Mouse (Mus musculus) olfactory bulb, adult 2 months (tissue): ENCODE data around the gene Cotl1. TPM values are rescaled to one million over a fixed set of nuclear protein-coding genes. Genes with fewer than 3 reads are reported as not detected.

Experiments
- H3K27ac ChIP-seq: fragments of 200-500 bp; 2 replicates; pipeline ENCODE4 v1.5.1; 2012; ENCODE audit warnings: low read depth, low read length; ENCODE audit not compliant: insufficient read depth
- H3K4me1 ChIP-seq: fragments of 200-500 bp; 2 replicates; pipeline ENCODE4 v1.6.1; 2012; ENCODE audit warnings: low read length; ENCODE audit not compliant: control insufficient read depth, insufficient read depth
- H3K4me3 ChIP-seq: fragments of 200-500 bp; 2 replicates; pipeline ENCODE4 v1.5.1; 2012; ENCODE audit warnings: mild to moderate bottlenecking, low read depth, low read length, moderate library complexity; ENCODE audit not compliant: insufficient read depth
- CTCF ChIP-seq: fragments of 200-500 bp; IDR thresholded peaks from 2 replicates; pipeline ENCODE4 v1.5.1; 2012; ENCODE audit warnings: low read depth, mild to moderate bottlenecking, low read length, moderate library complexity; ENCODE audit not compliant: insufficient read depth
- POLR2A ChIP-seq: fragments of 200-500 bp; IDR thresholded peaks from 2 replicates; pipeline ENCODE4 v1.6.1; 2012; ENCODE audit warnings: mild to moderate bottlenecking, low read depth, low read length, moderate library complexity; ENCODE audit not compliant: insufficient read depth
- WGBS: fragments of 180-500 bp; shearing (Covaris S2); methylation state at CpG from one replicate; pipeline ENCODE4 v1.1.7; 2018; 5-methylcytosine and 5-hydroxymethylcytosine counted together
- polyA plus RNA-seq: library from polyadenylated mRNA; stranded (reverse); fragments of >200 nt; gene quantifications from 2 replicates; pipeline ENCODE4 v1.2.4, GENCODE M21; 2012; ENCODE audit warnings: low replicate concordance; ENCODE audit not compliant: missing spikeins, insufficient read depth, insufficient read length

Cotl1 gene
- not detected in 2 replicates for polyA plus RNA-seq

- under 1% methylated on average over 52 of the region's 57 CpGs for WGBS
- Histone ChIP-seq H3K4me1 (peaks cover 34% of the 10 kb centered on the region), H3K27ac (peak within 1 kb of the TSS; percentile 94), H3K4me3 (peak within 1 kb of the TSS; percentile 85)
- TF ChIP-seq CTCF = no peak
- TF ChIP-seq POLR2A = peak; percentile 99
Measured at GRCm38 (mm10) chr8:119840275-119840808, at the start of gene Cotl1. TSS of gene Cotl1 (minus strand) at chr8:119840544.

- TF ChIP-seq POLR2A = no peak
- TF ChIP-seq CTCF = no peak
- Histone ChIP-seq H3K4me1 (peaks cover 11% of the 10 kb centered on the region), H3K4me3 (no peak overlapping the region), H3K27ac (no peak overlapping the region)
- 62% methylated on average over 4 of the region's 4 CpGs for WGBS
Measured at GRCm38 (mm10) chr8:119888012-119888411, 47.7 kb upstream of the Cotl1 start.

- no peak overlapping the region for H3K4me3 ChIP-seq
- TF ChIP-seq POLR2A (no peak), CTCF (0 out of 2 replicates have a peak, but pooled peaks have one; percentile 22)
- WGBS = 84% methylated on average over 3 of the region's 3 CpGs
- peaks cover 11% of the 10 kb centered on the region for H3K4me1 ChIP-seq
- no peak overlapping the region for H3K27ac ChIP-seq
Measured at GRCm38 (mm10) chr8:119887130-119887529, 46.8 kb upstream of the Cotl1 start.

GRCm38 (mm10) chr8:119885612-119886011 lies 45.3 kb upstream of the Cotl1 start:
- WGBS = 24% methylated on average over 3 of the region's 3 CpGs
- Histone ChIP-seq H3K4me1 (peaks cover 11% of the 10 kb centered on the region), H3K4me3 (no peak overlapping the region), H3K27ac (no peak overlapping the region)
- TF ChIP-seq CTCF (no peak), POLR2A (no peak)

GRCm38 (mm10) chr8:119883281-119883680 lies 42.9 kb upstream of the Cotl1 start:
- TF ChIP-seq CTCF (no peak), POLR2A (no peak)
- Histone ChIP-seq H3K4me1 (peaks cover 8% of the 10 kb centered on the region), H3K4me3 (no peak overlapping the region), H3K27ac (no peak overlapping the region)
- WGBS = 96% methylated on average over 7 of the region's 7 CpGs

GRCm38 (mm10) chr8:119881917-119882316 lies 41.6 kb upstream of the Cotl1 start:
- Histone ChIP-seq H3K4me3 (no peak overlapping the region), H3K27ac (no peak overlapping the region), H3K4me1 (peaks cover 8% of the 10 kb centered on the region)
- WGBS = 85% methylated on average over 8 of the region's 8 CpGs
- TF ChIP-seq POLR2A (no peak), CTCF (no peak)

- Histone ChIP-seq H3K4me1 (peaks cover 8% of the 10 kb centered on the region), H3K4me3 (no peak overlapping the region), H3K27ac (no peak overlapping the region)
- 72% methylated on average over 6 of the region's 6 CpGs for WGBS
- TF ChIP-seq CTCF = no peak
Measured at GRCm38 (mm10) chr8:119881301-119881700, 41.0 kb upstream of the Cotl1 start.

GRCm38 (mm10) chr8:119873181-119873580 lies 32.8 kb upstream of the Cotl1 start:
- WGBS = 97% methylated on average over 1 of the region's 1 CpGs
- TF ChIP-seq POLR2A = no peak
- TF ChIP-seq CTCF = no peak
- Histone ChIP-seq H3K4me3 (no peak overlapping the region), H3K4me1 (no peaks in the 10 kb centered on the region), H3K27ac (no peak overlapping the region)

- Histone ChIP-seq H3K4me3 (no peak overlapping the region), H3K4me1 (no peaks in the 10 kb centered on the region), H3K27ac (no peak overlapping the region)
- TF ChIP-seq CTCF (no peak), POLR2A (no peak)
- WGBS = 87% methylated on average over 20 of the region's 20 CpGs
Measured at GRCm38 (mm10) chr8:119869616-119870015, 29.3 kb upstream of the Cotl1 start.
